Mouse (Mus musculus) left cerebral cortex, adult 11 months (tissue): Measurements from ENCODE around the gene Ndrg3.
"Not testable (repeated sequence)": the region's sequence is repeated elsewhere in the genome, so short reads cannot be mapped to it uniquely, and the experiment has no call there.

ENCODE experiments used
- DNase-seq: peaks from one replicate; pipeline ENCODE4 v3.0.0; 2022; ENCODE audit warnings: low spot score

The Ndrg3 gene

DNA sequence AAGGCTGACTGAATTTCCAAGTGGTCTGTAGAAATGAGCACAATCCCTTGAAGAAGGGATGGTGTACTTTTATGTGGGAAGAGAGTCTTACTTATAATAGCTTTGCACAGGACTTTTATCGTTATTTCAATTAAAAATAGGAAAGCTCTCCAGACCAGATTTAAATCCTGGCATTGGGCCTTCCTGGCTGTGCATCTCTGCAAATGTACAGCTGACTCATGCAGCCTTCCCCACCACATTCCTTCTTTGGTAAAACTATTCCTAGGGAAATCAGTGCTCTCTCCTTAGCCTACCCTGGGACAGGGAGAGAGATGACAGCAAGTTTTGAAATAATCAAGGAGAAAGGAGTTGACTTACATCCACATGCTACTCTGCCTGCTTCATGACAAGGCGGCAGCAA is 54.1 kb downstream of the Ndrg3 start:
- peak; percentile 70 for DNase-seq

DNA sequence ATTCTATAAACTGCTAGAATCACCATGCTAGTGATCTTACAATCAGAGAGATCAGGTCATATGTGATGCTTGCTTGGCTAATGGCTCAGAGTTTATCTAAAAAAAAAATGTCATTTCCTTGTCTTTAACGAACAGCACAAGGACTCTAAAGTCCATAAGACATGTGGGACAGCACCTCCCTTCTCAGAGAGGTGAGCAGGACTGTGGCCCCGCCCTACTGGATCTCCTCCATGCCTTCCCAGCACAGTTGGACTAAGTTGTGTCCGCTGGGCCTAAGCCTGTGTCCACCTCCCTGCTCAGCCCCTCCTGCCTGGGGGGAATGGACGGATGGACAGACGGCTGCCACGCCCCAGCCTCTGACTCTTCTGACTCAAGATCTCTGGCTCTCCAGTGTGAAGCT is 56.9 kb downstream of the Ndrg3 start:
- no peak for DNase-seq

DNA sequence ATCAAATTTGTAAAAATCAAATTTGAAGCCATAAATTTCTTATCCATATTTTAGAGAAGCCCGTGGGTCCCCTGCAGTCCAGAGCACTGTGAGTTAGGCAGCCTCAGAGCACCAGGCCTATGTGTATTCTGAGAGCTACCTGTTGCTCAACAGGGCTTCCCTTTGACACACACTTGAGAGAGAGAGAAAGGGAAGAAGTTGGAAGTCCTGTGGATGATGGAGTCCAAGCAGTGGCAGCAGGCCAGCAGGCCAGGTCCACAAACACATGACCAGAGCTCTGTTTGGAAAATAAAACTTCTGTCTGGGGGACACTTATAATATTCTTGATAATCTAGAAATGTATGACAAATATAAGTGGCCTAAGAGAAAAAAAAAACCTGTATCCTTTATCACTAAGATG is 58.4 kb downstream of the Ndrg3 start:
- DNase-seq = no peak

DNA sequence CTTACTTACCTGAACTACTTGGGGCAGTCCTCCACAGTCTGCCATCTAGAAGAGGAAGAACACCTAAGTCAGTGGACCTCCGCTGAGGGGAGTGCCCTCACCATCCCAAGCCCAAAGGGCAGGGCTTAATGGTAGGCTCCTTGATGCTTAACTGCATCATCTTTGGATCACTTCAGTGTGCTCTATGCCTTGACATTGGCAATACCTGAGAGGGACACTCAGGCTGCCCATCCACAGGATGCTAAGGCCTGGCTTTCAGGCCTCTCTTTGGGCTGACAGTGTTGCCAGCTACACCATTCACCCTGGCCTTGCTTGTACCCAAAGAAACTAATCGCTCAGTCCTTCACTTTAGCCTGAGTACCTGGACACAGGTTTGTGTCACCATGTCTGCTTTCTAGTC is 60.4 kb downstream of the Ndrg3 start:
- no peak for DNase-seq

DNA sequence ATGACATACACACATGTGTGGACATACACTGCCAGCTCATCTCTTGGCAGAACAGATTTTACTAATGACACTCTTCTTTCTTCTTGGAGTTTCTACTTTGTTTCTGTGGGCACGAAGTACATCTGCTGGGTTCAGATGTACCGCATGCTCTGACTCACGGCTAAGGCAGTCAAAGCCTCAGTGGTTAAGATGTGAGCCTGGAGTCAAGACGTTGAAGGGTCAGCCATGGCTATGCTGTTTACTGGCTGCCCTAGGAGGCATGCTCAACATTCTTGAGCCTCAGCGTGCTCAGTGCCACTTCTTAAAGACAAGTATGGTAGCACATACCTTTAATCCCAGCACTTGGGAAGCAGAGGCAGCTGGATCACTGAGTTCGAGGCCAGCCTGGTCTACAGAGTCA is 61.3 kb downstream of the Ndrg3 start:
- no peak for DNase-seq

DNA sequence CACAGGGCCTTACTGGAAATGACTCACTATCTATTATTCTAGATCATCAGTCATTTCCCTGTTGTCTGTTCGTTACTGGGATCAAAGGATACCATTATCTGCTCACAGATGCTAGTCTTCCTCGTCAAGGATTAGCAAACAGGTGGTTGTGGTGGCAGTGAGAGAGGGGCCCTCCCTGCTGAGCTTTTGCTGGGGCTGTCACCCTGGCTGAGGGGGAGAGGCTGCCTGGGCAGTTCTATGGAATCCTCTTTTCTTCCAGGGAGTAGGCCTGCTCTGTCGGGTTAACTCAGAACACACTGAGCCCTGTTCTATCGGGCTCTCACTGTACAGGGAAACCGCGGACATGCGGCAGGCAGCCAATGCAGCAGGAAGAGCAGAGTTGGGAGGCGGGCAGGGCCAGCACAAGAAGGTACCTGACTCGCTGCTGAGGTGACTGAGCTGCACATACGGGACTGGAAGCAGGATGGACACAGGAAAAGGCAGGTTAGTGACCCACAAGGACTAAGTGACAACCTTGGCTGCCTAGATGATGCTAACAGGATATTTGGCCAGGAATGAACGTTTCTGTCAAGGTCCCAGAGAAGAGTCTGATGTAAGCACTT is 62.2 kb downstream of the Ndrg3 start:
- DNase-seq = no peak

DNA sequence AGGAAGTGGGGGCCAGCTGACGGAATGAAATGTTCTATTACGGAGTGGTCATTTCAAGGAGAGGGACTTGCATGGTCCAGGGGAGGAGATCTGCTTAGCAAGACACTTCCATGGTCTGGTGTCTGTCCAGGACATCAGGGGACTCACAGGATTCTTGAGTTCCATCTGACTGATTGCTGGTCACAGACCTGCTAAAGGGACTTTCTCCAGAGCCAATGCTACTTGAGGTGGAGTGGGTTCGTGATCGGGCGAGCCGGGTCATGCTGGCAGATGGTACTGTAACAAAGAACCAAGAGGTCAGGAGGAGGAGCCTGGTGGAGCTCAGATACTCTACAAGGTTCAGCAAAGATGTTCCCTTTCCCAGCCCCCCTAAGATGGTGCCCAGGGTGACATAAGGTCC is 63.2 kb downstream of the Ndrg3 start:
- no peak for DNase-seq

DNA sequence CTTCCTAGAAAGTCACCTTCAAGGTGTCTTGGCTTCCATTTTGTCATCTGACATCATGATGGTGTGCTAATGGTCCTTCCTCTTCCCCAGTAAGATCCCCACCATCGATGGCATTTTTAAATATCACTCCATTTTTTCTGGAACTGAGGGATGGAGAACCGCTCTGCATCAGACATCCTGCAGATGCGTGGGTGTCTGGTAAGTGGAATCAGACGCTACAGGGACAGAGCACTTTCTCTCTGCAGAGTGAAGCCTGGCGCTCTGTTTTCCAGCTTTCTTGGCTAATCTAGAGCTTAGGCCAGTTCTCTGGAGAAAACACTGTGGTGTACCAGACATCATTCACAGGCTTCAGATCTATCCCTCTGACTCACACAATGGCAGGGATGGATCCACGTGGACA is 64.2 kb downstream of the Ndrg3 start:
- no peak for DNase-seq

DNA sequence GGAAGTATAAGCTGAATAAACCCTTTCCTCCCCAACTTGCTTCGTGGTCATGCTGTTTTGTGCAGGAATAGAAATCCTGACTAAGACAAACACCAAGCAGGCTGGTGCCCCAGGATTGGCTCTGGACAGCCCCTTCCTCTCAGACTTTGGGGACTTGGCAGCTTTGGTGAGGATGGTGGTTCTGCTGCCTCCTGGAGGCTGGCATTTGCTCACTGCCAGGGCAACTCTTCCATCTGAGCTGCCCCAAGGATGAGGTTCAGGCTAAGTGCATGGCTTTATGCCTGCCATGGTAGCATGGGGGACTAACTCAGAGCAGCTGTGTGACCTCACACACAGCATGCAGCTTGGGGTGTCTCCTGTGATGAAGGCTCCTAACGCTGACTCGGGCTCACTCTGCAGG is 66.2 kb downstream of the Ndrg3 start:
- DNase-seq = not testable (repeated sequence)

DNA sequence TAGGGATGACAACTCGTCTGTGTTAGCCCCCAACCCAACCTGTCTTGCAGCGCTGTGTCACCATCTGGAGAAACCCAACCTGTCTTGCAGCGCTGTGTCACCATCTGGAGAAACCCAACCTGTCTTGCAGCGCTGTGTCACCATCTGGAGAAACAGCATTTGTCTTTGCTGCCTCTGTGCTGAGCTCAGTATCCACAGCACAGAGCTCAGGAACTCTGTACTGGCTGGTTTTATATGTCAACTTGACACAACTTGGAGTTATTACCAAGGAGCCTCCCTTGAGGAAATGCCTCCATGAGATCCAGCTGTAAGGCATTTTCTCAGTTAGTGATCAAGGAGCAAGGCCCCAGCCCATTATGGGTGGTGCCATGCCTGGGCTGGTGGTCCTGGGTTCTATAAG is 66.8 kb downstream of the Ndrg3 start:
- not testable (repeated sequence) for DNase-seq

DNA sequence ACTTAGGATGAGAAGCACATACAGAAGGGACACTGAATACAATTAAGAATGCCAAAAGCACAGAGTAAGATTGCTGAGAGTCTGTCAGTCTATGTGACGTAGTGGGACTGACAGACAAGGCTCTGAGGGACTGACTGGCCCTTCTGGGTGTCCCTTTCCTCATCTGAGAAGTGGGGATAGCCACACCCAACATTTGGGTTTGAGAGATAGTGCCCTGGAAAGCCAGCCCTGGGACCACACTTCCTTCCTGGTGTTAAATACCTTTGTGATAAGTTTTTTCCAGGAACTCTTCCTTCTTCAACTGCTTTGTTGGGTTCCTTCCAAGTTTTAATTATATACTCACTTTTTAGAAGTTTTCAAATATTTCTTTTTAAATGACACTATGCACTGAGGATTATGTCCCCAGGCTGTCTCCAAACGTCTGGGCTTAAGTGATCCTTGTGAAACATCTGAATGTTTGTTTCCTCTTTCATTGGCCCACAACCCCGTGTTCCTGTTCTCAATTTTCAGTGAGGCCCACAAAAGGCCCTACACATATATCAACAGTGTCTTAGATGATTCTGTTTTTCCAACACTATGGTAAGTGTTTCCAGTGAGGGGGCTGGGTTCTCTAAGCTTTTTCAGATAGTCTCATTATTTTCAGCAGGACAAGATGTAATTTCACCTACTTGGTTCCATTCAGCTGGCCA is 67.5 kb downstream of the Ndrg3 start:
- DNase-seq = no peak

DNA sequence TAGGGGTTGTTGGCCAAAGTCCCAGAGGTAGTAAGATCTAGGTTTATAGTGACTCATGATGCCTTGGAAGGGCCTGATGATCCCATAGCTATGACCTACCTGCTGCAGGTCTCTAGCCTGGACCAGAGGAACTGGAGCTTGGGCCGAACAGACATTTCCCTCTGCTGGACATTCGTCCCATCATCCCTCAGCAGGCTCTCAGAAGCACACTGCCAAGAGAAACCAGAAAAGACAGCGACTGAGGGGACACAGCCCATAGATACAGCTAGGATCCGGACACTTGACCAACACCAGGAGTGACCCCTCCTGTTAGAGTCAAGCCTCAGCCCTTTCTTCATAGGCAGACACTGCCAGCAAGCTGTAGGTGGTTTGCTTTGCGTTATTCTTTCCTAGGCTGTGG is 68.8 kb downstream of the Ndrg3 start:
- no peak for DNase-seq

DNA sequence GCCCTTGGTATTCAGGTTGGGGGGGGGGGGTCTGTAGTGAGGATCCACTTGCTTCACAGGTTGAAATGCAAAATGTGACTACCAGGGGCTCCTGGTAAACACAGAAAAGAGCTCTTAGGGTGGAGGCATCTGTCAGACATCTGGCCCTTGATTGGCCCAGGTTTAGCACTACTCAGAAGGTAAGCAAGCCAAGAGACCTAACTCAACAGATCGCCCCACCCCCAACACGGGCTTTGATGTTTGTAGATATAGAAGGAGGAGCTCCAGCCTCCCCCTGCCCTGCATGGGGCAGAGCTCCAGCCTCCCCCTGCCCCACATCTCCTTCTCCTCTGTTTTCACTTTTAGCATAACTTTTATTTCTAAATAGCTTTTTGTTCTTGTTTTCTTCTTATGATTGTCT is 72.1 kb downstream of the Ndrg3 start:
- DNase-seq = no peak

DNA sequence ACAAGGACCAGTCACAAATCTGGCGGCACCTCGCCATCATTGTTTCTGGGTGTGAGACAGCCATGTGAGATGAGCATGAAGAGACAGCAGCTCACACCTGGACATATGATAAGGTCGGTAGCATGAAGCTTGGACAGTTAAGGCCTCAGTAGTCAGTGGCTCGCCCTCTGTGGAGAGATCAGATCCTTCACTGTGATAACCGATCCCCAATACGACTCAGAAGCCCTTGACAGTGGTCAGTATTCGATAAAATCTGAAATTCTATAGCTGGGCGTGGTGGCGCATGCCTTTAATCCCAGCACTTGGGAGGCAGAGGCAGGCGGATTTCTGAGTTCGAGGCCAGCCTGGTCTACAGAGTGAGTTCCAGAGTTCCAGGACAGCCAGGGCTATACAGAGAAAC is 72.7 kb downstream of the Ndrg3 start:
- not testable (repeated sequence) for DNase-seq

DNA sequence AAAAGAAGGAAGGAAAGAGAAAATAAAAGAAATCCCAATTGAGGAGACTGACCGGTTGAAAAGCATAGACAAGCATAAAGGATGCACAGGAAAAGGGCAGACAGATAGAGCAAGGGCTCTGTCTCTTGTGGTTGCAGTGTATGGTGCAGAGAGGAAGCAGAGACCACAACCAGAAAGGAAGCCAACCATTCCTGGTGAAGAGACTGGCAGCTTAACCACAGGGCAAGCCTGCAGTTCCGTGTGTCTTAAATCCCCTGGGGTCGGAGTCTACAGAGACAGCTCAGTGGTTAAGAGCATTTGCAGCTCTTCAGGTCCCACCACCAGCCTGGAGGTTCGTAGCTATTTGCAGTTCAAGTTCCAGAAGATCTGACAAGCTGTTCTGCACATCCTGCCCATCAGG is 73.3 kb downstream of the Ndrg3 start:
- DNase-seq = no peak

DNA sequence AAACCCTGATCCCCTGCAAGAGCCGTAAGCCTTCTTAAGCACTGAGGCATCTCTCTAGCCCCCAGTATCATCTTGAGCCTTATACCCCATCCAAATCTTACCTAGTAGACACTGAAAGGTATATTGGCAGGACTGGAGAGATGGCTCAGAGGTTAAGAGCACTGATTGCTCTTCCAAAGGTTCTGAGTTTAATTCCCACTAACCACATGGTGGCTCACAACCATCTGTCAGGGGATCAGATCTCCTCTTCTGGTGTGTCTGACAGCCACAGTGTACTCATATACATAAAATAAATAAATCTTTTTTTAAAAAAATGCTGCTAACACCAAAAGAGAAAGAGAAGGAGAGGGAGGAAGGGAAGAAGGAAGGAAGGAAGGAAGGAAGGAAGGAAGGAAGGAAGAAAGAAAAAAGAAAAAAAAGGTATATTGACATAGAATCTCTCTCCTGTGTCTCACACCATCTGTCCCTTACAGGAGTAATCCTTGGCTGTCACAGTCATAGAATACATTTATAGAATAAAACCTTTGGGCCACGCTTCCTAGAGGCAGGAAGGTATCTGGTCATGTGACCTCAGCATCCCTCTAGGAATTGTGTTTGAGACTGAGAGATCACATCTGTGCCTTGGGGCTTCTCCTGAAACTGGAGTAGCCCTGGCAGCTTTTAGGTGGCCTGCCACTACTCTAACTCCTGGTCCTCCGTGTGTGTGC is 75.3 kb downstream of the Ndrg3 start:
- no peak for DNase-seq

DNA sequence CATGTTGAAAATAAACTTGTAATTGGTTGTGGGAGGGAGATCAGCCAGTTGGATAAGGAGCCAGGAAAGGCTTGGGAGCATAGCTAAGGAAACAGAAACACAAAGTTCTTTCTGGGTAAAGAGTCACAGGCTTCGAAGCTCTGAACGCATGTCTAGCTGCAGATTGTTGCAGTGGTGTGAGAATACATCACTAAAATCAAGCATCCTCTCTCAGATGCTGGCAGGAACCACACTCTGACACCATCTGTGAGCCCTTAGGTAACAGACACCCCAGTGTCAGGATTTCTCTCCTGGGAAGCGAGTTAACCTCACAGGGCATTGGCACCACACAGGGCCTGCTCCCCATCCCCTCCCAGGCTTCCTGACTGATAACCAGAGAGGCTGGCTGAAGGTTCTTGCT is 76.3 kb downstream of the Ndrg3 start:
- no peak for DNase-seq

DNA sequence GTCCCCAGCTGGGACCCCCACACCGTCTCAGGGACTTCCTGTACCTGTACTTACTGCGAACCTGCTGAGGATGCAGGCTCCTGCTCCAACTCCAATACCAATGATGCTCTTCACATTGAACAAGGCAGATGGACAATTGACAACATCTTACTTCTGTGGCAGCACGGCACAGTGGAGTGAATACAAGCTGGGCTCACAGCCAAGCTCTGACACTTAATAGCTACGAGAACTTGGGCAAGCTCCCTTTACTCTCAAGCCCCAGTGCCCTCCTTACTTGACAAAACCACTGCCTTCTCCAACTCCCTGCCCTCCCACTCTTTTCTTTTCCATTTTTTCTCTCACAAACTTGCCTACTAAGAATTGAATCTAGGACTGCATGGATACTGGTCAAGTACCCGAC is 78.7 kb downstream of the Ndrg3 start:
- DNase-seq = no peak

DNA sequence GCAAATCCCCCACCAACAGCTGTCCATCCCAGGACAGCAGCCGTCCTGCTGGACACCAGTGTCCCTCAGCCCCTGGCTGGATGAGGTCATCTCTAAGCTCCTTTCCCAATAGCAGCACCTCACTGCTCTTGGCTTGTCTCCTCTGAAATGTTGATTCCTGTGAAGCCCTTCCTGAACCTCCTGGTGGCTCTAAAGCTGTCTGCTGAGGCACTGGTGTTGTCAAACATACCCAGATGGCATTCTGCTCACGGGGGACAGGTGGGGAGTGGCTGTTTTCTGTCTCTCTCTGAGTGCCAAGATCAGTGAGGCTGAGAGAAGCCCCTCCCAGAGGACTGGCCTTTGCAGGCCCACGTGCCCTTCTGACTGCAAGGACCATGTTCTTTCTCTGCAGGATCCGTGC is 85.9 kb downstream of the Ndrg3 start:
- not testable (repeated sequence) for DNase-seq

DNA sequence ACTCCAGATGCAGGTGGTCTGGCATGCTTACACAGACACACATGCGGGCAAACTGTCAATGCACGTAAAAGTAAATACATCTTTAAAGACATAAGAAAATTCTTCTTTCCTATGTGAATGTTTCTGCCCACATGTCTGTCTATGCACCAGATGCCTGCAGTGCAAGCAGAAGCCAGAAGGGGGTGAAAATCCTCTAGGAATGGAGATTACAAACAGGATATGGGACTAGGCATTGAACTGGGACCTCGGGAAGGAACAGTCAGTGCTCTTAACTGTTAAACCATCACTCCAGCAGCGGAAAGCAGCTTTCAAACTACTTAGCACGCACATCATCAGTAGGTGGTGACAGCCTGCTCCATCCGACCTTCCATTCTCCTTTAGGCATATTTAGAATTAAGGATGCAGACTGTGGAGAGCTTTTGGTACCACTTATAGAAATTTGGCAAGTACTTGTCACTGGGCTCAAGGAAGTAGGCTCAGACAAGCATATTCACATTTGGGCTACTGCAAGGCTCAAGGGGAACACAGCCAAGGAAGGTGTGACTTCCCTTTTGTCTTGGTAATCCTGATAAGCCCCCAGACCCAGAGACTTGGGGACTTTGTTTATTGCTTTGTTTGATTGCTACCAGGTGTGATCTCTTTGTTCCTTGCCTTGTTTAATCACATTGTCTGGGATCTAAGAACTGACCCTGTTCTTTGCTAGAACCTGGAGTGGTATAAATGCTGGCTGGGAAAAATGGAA is 86.7 kb downstream of the Ndrg3 start:
- DNase-seq = peak; percentile 69

DNA sequence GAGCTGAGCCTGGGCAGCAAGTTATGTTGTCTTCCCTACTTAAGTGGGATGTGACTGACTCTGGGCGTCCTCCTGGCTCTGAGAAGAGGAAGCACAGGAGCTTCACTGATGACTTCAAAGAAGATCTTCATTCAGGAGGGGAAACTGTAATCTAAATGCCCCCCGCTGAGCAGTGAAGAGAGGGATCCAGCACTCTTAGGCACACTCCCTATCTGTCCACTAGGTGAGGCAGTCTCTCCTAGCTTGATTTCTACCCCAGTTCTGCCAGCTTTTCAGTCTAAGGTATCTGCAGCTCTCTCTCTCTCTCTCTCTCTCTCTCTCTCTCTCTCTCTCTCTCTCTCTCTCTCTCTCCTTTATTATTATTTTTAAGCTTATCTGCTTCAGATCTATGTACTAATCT is 88.5 kb downstream of the Ndrg3 start:
- DNase-seq = no peak

DNA sequence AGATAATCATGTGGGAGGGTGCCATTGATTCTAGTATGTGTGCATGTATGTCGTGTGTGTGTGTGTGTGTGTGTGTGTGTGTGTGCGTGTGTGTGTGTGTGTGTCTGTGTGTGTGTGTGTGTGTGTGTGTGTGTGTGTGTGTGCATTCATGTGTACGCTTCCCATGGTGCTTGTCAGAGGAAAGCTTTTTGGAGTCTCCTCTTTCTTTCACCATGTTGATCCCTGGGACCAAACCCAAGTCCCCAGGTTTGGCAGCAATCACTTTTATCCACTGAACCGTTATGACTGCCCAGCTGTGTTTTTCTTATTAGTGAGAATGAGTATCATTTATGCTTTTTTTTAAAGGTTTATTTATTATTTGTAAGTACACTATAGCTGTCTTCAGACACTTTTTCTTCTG is 89.4 kb downstream of the Ndrg3 start:
- DNase-seq = not testable (repeated sequence)

DNA sequence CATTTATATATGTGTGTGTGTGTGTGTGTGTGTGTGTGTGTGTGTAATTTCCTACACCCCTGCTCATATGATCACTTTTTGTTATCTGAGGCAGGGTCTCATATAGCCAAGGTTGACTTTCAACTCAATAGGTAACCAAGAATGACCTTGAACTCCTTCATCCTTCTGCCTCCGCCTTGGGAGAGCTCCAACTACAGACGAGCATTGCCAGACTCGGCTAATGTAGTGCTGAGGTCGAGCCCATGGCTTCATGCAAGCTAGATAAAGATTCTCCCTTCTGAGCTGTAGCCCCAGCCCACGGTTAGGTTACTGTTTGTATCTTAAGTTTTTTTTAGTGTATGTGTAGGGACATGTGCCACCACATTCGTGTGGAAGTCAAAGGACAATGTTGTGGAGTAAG is 90.0 kb downstream of the Ndrg3 start:
- no peak for DNase-seq
